Mouse (Mus musculus) megakaryocyte-erythroid progenitor cell, adult 5-6 weeks (primary cell): ENCODE measurements around the gene Greb1. TPM values are rescaled to one million over a fixed set of nuclear protein-coding genes. Genes with fewer than 3 reads are reported as not detected.
"Not testable (repeated sequence)": the region's sequence is repeated elsewhere in the genome, so short reads cannot be mapped to it uniquely, and the experiment has no call there.

Experiments
- ATAC-seq: replicated peaks from 2 replicates; pipeline ENCODE4 v1.8.0; 2016; ENCODE audit warnings: mild to moderate bottlenecking, inconsistent platforms; ENCODE audit not compliant: severe bottlenecking, poor library complexity, low FRiP score, low TSS enrichment
- total RNA-seq, 2 experiments: library from RNA; stranded (forward) in 1 of 2; stranded (reverse) in 1 of 2; fragments of 200-1000, 215-1000 nt in 1 of 2; fragments of >200 nt in 1 of 2; fragmentation: Nextera tagmentation in 1 of 2; gene quantifications; 2 replicates each; pipeline ENCODE4 v1.2.3; 2014 to 2017

Gene Greb1
- total RNA-seq, 2 experiments from 2014 or later: not detected

DNA sequence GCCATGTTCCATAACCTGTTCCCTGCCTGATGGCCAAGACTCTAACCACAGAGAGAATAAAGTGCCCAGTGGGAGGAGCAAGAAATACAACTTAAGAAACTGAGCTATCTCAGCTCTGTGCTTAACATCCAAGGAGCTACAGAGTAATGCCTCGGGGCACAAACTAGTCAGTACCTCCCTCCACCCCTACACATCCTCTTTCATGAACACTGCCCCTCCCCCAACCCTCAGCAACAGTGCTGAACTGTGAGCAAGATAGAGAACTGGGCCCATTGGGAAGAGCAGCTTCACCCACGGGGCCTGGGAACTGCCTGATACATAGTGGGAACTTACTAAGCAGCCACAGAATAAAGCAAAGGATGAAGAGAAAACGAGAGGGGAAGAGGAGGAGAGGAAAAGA is 77.1 kb downstream of the Greb1 start:
- no peak for ATAC-seq

DNA sequence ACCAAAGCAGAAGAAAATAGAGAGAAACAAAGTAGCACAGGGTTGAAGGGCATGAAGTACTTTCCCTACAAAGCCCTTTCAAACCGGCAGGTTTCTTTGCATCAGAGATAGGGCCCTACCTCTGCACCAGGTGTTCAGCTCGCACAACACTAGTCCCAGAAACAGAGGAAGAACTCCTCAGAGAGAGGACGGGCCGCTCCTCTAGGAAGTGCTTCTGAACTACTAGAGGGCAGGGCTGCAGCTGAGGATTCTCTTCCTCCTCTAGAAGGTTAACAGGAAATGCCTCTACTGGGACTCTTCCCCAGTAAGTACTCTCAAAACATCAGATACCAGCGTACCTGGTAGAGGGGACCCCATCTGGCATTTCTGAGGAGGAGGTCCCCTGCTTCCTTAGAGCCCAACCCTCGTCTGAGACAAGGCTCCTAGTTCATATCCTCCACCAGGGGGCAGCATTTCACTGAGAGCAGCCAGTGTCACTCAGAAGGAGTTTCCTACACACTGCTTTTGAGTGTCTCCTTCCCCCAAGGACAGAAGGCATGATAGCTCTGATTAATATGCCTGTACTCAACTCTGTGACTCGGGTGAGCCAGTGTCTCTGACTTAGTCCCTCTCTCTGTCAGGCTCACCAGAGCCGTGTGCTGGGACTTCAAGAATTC is 81.9 kb downstream of the Greb1 start:
- peak; percentile 84 for ATAC-seq

DNA sequence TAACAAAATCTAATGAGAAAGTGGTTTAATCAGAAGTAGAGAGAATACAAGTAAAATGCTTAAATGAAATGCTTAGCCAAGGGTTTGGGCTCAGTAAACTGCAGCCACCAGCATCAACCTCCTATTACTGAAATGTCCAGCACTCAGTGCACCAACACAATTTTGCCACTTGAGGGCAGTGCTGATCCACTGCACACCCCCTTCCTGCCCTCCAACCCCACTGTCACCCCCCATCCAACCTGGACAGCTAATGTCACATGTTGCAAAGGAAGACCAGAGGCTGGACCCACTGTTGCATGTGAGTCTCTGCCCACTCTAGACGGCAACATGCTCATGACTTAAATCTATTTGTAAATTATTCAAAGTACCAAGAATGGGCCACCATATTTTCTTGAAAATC is 83.0 kb downstream of the Greb1 start:
- peak; percentile 61 for ATAC-seq

DNA sequence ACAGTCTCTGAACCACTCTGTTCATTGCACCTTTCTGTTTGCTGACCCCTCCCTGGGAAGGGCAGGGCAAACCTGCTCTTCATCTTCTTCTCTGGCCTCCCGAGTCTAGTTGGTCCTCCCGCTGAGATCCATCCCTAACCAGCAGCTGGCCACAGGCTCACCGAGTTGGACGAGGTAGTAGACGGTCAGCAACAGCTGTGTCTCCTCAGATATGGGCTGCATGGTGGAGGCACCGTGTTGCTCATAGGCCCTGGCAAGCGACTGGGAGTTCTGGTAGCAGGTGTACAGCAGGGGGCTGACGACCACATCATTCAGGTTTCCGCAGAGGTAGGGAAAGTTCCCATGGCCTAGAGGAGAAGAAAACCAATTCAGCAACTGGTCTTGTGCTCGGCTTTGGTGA is 86.1 kb downstream of the Greb1 start:
- no peak for ATAC-seq

DNA sequence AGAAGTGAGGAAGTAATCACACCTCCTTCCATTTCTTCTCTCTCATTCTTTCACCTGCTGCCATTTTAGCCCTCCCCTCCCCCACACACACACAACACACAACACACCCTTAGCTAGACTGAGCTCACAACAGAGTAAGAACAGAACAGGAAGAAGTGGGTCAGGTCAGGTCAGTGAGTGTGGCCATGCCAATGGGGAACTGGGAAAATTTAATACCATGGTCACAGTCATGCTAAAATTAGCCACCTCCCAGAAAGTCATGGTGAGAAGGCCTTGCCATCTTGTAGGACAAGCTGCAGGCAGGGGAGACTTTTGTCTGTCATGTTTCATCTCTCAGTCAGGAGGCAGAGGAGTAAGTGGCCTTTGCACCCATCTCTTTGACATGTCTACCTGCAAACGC is 102.0 kb downstream of the Greb1 start:
- no peak for ATAC-seq

DNA sequence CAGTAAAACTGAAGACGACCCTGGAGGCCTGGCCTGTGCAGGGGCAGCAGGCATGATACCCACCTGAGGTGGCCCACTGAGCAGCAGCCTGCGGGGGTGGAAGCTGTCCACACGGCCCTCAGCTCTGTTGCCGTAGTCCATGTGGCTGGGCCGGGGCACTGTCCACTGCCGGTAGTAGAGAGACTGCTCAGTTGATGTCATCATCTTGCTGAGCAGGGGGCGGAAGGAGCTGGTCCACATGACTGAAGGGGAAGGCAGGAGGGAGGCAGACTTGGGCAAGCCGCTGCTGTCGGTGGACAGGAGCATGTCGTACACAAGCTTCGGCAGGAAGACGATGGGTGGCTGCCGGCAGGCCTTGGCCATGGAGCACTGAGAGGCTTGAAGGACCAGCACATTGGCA is 104.5 kb downstream of the Greb1 start:
- no peak for ATAC-seq

DNA sequence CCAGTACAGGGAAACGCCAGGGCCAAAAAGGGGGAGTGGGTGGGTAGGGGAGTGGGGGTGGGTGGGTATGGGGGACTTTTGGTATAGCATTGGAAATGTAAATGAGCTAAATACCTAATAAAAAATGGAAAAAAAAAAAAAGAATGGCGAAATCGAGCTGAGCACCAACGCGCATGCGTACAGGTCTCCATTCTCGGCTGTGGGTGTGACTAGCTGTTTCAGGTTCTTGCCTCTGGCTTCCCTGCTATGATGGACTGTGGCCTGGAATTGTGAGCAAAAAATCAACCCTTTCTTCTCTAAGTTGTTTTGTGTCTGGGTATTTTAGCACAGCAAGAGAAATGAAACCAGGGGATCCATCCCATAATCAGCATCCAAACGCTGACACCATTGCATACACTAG is 105.4 kb downstream of the Greb1 start:
- not testable (repeated sequence) for ATAC-seq

DNA sequence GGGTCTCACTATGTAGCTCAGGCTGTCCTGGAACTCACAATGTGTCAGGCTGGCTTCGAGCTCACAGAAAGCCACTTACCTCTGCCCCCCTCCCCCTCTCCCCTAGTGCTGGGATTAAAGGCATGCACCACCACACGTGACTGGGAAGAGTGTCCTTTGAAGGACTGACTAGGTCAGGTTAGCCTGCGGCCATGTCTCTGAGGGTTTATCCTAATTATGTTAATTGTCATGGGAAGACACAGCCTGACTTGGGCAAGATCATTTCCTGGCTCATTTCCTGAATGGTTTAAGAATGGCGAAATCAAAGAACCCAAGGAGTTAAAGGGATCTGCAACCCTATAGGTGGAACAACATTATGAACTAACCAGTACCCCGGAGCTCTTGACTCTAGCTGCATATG is 105.9 kb downstream of the Greb1 start:
- ATAC-seq: no peak

DNA sequence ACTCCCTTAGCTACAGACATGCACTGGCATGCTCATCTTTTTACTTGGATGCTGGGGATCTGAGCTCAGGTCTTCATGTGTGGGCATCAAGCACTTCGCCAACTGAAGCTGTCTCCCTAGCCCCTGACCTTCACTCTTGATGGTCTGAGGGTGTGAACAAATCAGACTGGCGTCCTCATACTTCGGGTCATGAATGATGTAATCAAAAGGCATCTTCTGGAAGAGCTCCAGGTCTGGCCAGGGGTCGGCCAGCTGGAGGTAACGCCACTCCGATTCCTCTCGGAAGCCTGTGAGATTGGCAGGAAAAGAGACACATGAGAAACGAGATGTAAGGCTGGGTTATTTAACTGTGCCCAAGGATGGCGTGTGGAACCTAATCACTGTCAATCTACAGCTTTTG is 110.1 kb downstream of the Greb1 start:
- ATAC-seq: no peak

DNA sequence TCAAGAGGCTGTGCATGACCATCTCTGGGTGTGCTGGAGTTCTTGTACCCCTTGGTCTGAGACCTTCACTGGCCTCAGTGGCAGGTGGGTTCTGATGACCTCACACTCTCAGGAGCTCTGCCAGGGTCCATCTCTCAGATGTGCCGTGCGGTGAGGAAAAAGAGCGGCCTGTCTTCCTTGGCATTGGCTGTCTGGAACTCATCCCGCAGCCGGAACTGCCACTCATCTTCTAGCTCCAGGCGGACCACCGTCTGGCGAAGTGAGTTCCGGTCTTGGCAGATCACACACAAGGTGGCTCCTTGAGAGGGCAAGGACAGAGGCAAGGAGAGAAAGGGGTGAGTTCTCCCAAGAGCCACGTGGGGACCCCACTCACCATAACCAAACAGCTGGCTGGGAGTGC is 128.4 kb downstream of the Greb1 start:
- no peak for ATAC-seq

DNA sequence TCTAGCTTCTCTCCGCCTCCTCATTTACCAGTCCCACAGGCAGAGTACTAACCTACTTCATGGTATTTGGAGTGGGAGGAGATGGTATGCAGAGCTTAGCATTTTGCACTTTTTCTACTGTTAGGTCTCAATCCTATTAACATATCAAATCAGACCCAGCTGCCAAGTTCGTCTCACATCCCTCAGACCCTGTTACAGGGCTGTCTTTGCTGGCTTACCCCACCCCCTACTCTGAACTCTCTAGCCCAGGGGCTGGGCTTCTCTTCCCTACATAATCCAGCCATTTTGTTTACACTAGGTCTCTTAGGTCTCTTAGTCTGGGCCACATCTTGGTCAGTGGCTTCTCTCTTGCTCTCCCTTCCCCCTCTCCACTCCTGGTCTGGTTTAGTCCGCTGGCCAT is 131.5 kb downstream of the Greb1 start:
- ATAC-seq: no peak

DNA sequence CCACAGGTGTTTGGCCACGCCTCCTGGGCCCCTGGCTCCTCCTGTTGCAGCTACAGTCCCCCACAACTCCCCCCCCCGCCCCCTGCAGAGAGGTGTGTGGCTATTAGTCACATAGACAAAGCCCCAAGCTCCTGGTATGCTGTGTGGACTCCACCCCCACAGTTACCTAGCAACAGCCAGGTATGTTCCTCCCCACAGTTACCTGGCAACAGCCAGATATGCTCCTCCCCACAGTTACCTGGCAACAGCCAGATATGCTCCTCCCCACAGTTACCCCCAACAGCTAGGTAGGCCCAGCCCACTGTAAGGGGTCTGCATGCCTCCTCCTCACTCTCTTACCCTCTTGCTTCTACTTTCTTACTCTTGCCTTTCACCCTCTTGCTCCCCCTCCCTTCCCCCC is 135.7 kb downstream of the Greb1 start:
- ATAC-seq: no peak

DNA sequence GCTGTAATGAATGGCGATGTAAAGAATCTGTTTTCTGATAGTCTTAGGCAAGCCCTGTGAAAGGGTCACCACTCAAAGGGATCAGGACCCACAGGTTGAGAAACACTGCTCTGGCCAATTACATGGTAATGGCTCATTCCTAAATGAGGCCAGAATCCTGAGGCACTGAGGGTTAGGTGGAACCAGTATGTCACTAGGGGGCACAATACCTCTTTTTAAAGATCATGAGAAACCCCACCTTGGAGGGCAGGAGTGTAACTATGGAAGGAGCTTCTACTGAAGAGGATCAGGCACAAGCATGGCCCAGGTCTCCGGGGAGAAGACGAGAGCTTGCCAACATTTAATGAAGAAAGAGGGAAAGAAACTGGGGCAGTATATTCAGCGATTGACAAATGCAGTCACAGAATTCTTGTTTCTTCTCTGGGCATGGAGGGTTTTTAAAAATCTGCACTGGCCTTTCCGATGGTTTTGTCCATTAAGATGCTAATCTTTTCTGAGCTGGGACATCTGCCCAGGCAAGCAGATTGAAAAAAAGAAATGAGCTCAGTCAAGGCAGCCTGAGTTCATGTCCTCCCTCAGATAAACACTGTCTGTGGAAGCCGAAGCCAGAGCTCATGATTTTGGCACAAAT is 137.6 kb downstream of the Greb1 start:
- no peak for ATAC-seq

DNA sequence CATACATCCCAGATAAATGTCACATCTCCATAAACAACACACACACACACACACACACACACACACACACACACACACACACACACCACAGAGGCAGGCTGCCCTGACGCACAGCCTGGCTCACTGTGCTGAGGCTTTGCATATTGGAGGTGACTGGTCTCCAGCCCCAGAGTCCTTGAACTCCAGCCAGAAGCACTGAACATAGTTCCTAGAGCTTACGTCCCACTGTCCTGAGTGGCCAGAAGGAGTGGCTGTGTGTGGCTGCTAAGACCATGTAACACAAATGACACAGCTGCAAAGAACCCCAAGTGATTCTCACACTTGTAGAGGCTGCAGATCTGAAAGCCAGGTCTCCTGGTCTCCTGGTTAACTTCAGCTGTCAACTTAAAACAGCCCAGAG is 138.8 kb downstream of the Greb1 start:
- ATAC-seq: no peak

DNA sequence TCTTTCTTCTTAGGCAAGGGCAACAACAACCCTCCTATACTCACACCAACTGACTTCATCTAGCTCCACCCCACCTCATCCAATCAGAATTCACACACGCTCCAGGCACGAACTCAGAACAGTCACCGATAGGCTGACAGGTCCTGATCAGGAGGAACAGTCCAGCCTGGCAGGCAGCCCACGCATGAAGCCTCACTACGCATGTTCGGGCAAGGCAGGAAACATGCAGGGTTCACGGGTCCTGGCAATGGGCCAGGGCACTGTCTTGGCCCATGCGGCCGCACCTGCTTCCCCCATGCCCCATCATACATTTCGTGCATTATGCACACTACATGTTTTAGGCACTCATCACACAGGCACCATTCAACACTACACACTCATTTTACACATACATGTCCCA is 139.2 kb downstream of the Greb1 start:
- no peak for ATAC-seq

DNA sequence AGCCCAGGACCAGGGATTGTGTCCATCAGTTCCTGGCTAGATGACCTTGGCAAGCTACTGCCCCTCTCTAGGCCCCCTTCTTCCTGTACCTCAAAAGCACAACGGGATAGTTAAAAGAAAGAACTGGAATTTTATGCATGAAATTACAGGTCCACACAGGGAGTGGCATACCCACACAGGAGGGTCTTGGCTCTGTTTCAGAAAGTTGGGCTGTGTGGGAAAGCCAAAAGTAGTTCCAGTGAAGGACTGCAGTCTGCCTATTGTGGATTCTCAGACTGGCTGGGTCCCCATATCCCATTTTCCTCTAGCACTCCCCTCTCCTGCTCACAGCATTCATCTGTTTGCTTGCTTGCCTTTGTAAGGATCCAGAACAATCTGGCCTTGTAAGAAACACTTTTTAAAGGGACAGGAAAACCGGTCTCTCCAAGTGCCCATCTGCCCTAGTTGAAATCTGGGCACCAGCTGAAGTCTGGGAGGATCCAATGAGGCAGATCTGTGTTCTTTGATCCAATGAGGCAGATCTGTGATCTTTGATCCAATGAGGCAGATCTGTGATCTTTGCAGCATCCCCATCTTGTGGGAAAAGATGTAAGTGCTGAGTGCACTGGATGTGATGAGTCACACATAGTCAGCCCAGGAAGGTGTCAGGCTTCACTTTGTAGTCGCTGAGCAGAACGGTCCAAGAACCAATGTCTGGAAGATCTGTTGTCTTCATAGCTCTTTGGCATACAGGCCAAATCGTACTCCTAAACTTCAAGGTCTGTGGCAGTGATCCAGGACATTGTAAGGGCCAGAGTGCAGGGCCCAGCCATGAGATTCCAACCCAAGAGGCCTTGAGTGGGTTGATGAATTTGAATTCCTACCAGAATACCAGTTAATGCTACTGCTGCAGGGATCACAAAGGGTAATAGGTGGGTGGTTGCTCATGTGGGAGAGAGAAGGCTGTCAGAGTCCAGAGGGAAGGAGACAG is 143.5 kb downstream of the Greb1 start:
- ATAC-seq: no peak

DNA sequence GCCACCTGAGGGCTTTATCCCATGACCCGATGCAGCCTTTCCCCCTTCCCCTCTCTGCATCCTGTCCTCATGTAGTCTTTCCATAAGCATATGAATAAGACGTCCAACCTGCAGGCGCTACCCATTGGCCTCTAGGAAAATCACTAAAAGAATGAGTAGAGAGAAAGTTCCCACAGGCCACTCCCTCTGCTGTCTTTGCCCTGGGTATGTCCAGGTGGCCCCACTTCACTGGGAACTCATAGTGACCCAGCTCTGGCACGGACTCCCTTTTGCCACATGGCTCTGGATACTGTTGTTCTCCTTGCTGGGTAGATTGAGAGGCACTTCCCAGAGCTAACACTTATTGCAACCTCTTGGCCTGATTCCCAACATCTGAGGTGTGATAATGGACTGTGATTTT is 145.1 kb downstream of the Greb1 start:
- ATAC-seq: no peak

DNA sequence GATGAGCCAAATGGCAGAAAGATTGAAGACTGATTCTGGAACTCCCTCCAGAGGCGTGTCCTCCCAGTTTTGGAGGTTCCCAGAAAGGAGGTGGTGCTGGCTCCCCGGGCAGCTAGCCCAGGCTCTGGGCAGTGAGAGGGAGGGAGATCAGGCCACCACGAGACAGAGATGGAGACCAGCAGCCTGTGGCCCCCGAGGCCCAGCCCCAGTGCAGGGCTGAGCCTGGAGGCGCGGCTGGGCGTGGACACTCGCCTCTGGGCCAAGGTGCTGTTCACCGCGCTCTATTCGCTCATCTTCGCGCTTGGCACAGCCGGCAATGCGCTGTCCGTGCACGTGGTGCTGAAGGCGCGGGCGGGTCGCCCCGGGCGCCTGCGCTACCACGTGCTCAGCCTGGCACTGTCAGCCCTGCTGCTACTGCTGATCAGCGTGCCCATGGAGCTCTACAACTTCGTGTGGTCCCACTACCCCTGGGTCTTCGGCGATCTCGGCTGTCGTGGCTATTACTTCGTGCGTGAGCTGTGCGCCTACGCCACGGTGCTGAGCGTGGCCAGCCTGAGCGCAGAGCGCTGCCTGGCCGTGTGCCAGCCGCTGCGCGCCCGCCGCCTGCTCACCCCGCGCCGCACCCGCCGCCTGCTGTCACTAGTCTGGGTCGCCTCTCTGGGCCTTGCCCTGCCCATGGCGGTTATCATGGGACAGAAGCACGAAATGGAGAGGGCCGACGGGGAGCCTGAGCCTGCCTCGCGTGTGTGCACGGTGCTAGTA is 147.2 kb downstream of the Greb1 start, which contains the start of gene Ntsr2:
Gene Ntsr2, plus strand, starts transcription at position 51 of the 762 bp plus-strand sequence.
- ATAC-seq: peak; percentile 93

DNA sequence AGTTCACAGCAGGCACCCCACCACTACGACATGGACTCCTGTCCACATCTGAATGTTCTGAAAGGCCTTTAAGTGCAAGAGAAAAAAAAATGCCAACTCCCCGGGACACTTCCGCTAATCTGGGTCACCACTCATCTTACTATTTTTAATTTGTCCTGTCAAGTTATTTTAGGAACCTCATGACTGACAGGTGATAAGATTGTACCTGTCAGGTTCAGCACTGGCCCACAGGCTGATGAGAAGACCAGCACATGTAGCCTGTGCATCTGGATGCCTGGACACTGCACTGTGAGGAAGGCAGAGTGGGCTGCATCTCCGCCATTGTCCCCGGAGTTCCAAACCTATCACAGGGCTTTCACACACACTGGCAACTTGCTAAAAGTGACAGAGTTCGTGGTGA is 150.9 kb downstream of the Greb1 start:
- no peak for ATAC-seq

DNA sequence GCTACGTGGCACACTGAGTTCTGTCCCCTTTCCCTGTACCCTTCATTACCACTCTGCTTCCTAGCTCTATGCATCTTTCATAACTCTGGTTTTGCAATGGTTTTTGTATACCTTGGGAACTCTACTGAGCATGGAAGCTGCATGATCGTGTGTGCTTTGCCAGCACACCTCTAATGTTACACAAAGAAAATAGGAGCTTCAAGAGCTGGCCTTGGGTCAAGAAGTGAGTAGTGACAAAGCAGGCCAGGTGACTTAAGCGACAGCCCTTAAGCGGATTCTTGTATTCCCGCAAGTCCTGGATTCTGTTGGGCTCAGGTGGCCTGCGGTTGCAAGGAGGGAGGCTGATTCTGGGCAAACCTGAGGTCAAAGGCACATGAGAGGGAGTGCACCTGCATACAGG is 152.4 kb downstream of the Greb1 start:
- no peak for ATAC-seq
